Mouse (Mus musculus) cerebellum, adult 2 months (tissue): ENCODE measurements at regions not wholly inside any gene's neighbourhood (a gene's known extent, or its start where the extent isn't known, plus 50 kb on each side); places are given as distances from the start of the nearest gene placed in this dataset.

Experiments used
- CTCF ChIP-seq: fragments of 200-500 bp; IDR thresholded peaks from 2 replicates; pipeline ENCODE4 v1.5.1; 2011; ENCODE audit warnings: low read depth, mild to moderate bottlenecking, control low read depth, low read length, moderate library complexity, borderline replicate concordance; ENCODE audit not compliant: insufficient read depth
- POLR2A ChIP-seq: fragments of 200-500 bp; IDR thresholded peaks from 2 replicates; pipeline ENCODE4 v1.6.1; 2011; ENCODE audit warnings: low read length, control low read depth, borderline replicate concordance; ENCODE audit not compliant: insufficient read depth

DNA sequence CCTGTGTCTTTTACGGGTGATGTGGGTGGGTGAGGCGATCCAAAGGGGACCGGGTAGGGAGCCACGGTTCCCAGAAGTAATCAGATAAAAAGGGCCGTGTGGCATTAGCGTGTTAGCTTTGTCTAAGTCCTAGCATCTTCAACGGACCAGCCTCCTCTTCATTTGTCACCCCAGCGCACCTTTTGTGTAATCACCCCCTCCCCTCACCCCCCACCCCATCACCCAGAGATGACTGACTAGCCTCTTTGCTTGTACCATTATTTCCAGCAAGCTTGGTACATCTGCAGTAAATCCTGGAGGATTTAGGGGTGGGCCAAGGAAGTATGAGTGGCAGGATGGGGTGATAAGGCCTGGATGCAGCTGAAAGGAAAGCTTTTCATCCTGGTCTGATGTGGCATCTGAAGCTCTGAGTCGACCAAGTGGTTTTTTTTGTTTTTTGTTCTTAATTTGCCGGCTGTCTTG lies 183.8 kb downstream of the Ascl1 start:
- TF ChIP-seq CTCF (no peak), POLR2A (no peak)
